Mouse (Mus musculus) liver, embryonic 12.5 days (tissue): Measurements from ENCODE around the gene Ttc17. TPM values are rescaled to one million over a fixed set of nuclear protein-coding genes. Genes with fewer than 3 reads are reported as not detected.

Experiments used
- ATAC-seq: fragments of 200-750 bp; cut with Nextera tagmentation; 2 replicates; pipeline ENCODE4 v1.8.0; 2017; ENCODE audit warnings: moderate number of reproducible peaks, mild to moderate bottlenecking, moderate library complexity
- H3K27ac ChIP-seq: fragments of 300-500 bp; sonication (generic); 2 replicates; pipeline ENCODE4 v1.5.1; 2016; ENCODE audit warnings: mild to moderate bottlenecking
- H3K27me3 ChIP-seq: fragments of 300-500 bp; sonication (generic); replicated peaks from 2 replicates; pipeline ENCODE4 v1.6.1; 2016; ENCODE audit warnings: mild to moderate bottlenecking, moderate library complexity
- H3K36me3 ChIP-seq: fragments of 300-500 bp; sonication (generic); 2 replicates; pipeline ENCODE4 v1.6.1; 2016; ENCODE audit warnings: mild to moderate bottlenecking, moderate library complexity
- H3K4me1 ChIP-seq: fragments of 300-500 bp; sonication (generic); 2 replicates; pipeline ENCODE4 v1.6.1; 2016
- H3K4me2 ChIP-seq: fragments of 300-500 bp; sonication (generic); 2 replicates; pipeline ENCODE4 v1.6.1; 2016; ENCODE audit warnings: mild to moderate bottlenecking, moderate library complexity
- H3K4me3 ChIP-seq: fragments of 300-500 bp; sonication (generic); 2 replicates; pipeline ENCODE4 v1.5.1; 2016; ENCODE audit warnings: mild to moderate bottlenecking, moderate library complexity
- H3K9ac ChIP-seq: fragments of 300-500 bp; sonication (generic); 2 replicates; pipeline ENCODE4 v1.6.1; 2016; ENCODE audit warnings: mild to moderate bottlenecking, moderate library complexity
- H3K9me3 ChIP-seq: fragments of 300-500 bp; sonication (generic); replicated peaks from 2 replicates; pipeline ENCODE4 v1.6.1; 2016; ENCODE audit warnings: mild to moderate bottlenecking, moderate library complexity
- WGBS: fragments of 180-500 bp; shearing (Covaris S2); methylation state at CpG from one replicate; pipeline ENCODE4 v1.1.7; 2016; ENCODE audit not compliant: insufficient replicate concordance; 5-methylcytosine and 5-hydroxymethylcytosine counted together
- microRNA counts: library from miRNA; unstranded; fragments of <30 nt; microRNA quantifications from one replicate; lab custom pipeline; 2017
- microRNA-seq: library from miRNA; unstranded; fragments of <30 nt; microRNA quantifications from one replicate; pipeline ENCODE4, GENCODE M21; 2017
- polyA plus RNA-seq: library from polyadenylated mRNA; unstranded; fragments of >200 nt; fragmentation: Nextera tagmentation; extraction: Ambion mirVana; gene quantifications from 2 replicates; pipeline ENCODE4 v1.2.1, GENCODE M21; 2016

Ttc17 gene
- polyA plus RNA-seq, 1 experiment from 2014 or later: 8.2 TPM

DNA sequence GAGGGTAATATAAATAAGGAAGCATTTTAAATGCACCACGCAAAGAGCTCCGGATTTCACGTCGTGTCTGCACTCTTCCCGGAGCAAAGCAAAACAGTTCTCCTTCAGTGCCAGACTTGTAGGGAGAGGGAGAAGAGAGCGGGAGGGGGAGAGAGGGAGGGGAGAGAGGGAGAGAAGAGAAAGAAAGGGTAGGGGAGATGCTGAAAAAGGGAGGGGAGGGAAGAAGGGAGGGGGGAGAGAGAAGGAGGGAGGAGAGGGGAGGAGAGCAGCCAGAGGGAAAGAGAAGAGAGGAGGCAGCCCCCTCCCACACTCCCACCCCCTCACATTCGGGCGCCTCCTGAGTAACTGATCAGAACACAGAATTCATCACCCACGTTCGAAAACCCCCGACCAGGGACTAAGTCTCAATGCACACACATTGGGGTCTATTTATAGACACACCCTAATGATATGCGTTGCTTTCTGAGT lies 141.8 kb downstream of the Ttc17 start:
- Histone ChIP-seq H3K4me3 (no peak overlapping the region), H3K27me3 (peaks cover 73% of the 10 kb centered on the region), H3K4me1 (peaks cover 9% of the 10 kb centered on the region; the same call in 1 of the 2 replicates), H3K27ac (no peak overlapping the region), H3K9ac (no peak overlapping the region), H3K4me2 (peak overlapping the region; percentile 44), H3K36me3 (no peaks in the 10 kb centered on the region), H3K9me3 (no peaks in the 10 kb centered on the region)
- WGBS: 2% methylated on average over 12 of the region's 12 CpGs
- ATAC-seq: no peak

DNA sequence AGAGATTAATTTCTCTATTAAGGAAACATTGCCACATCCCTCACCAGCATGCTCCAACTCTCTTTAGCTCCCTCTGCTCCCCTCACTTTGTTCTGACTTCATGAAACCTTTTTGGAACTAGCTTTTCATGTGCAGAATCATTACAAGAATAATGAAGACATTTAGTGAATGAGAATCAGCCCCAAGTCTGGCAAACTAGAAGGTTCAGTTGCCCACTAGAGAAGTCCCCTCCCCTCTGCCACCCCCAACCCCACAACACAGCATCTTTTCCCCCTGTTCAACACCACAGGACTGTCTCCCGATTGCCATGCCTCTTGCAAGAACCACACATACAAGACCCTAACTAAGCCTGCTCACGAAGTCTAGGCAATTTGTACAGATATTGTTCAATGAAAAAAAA lies 142.5 kb downstream of the Ttc17 start:
- no peak overlapping the region for H3K27ac ChIP-seq
- H3K9me3 ChIP-seq: no peaks in the 10 kb centered on the region
- no peak overlapping the region for H3K4me3 ChIP-seq
- no peak overlapping the region for H3K9ac ChIP-seq
- H3K4me2 ChIP-seq: 0 out of 2 replicates have a peak overlapping the region, but pooled peaks have one; percentile 44
- H3K27me3 ChIP-seq: peaks cover 73% of the 10 kb centered on the region
- no peaks in the 10 kb centered on the region for H3K36me3 ChIP-seq
- H3K4me1 ChIP-seq: peaks cover 9% of the 10 kb centered on the region; the same call in 1 of the 2 replicates
- 0% methylated on average over 2 of the region's 2 CpGs for WGBS
- ATAC-seq: no peak

DNA sequence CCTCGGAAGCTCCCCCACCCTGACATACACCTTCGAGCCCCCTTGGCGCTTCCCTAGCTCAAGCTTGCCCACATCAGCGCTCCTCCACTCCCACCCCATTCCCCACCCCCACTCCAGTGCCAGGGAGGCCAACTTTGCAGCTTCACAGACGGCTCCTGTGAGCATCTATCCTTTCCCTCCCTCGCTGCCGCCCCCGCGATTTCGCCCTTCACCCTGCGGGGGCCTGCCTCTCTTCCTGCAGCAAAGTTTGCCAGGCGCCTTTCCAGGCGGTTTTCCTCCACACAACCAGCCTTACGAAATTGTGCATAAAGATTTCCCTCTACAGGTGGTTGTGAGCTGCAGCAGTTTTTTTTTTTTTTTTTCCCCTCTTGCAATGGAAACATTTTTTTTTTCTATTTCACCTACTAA lies 143.0 kb downstream of the Ttc17 start:
- no peak overlapping the region for H3K27ac ChIP-seq
- 0% methylated on average over 13 of the region's 14 CpGs for WGBS
- peaks cover 69% of the 10 kb centered on the region for H3K27me3 ChIP-seq
- ATAC-seq: no peak
- H3K4me2 ChIP-seq: peak overlapping the region; percentile 41
- H3K4me1 ChIP-seq: peaks cover 9% of the 10 kb centered on the region; the same call in 1 of the 2 replicates
- no peak overlapping the region; the same call in 1 of the 2 replicates for H3K4me3 ChIP-seq
- no peaks in the 10 kb centered on the region for H3K9me3 ChIP-seq
- no peaks in the 10 kb centered on the region for H3K36me3 ChIP-seq
- H3K9ac ChIP-seq: no peak overlapping the region

- H3K4me1 ChIP-seq: peaks cover 9% of the 10 kb centered on the region; the same call in 1 of the 2 replicates
- no peak overlapping the region; the same call in 1 of the 2 replicates for H3K4me3 ChIP-seq
- no peaks in the 10 kb centered on the region for H3K9me3 ChIP-seq
- no peak overlapping the region for H3K9ac ChIP-seq
- no peak overlapping the region for H3K27ac ChIP-seq
- H3K27me3 ChIP-seq: peaks cover 68% of the 10 kb centered on the region
- 3% methylated on average over 12 of the region's 13 CpGs for WGBS
- ATAC-seq: no peak
- peak overlapping the region; percentile 41 for H3K4me2 ChIP-seq
- no peaks in the 10 kb centered on the region for H3K36me3 ChIP-seq
These were observed 143.5 kb downstream of the Ttc17 start for GRCm38 (mm10) chr2:94262917-94263529.

GRCm38 (mm10) chr2:94254102-94254501 lies 152.4 kb downstream of the Ttc17 start:
- Histone ChIP-seq H3K36me3 (no peaks in the 10 kb centered on the region), H3K4me1 (no peaks in the 10 kb centered on the region), H3K4me2 (no peak overlapping the region), H3K27me3 (peaks cover 15% of the 10 kb centered on the region), H3K9ac (no peak overlapping the region), H3K9me3 (no peaks in the 10 kb centered on the region), H3K27ac (no peak overlapping the region), H3K4me3 (no peak overlapping the region)
- ATAC-seq: no peak
- WGBS: 19% methylated on average over 3 of the region's 3 CpGs

MicroRNA genes within 50 kb of the gene (microRNA counts, 519-probe panel; counts per million panel counts)
- 582 counts per million, percentile 70 among the panel's probes with 10 or more counts for microRNA mmu-miR-670 (lab: Ali Mortazavi, UCI)

Small RNA genes within 50 kb of the gene (microRNA-seq; reads per million reads assigned to microRNA genes)
- 5.3 reads per million, percentile 9 among the genes with 10 or more reads in this experiment for gene Mir670

Other genes starting within 250 kb of the Ttc17 start
- gene Hsd17b12, start 248.7 kb downstream of the Ttc17 start, polyA plus RNA-seq: 70.3 and 70.5 TPM in 2 replicates
- gene Api5, start 31.4 kb upstream of the Ttc17 start, polyA plus RNA-seq: 131 and 133 TPM in 2 replicates